Mouse (Mus musculus) c-Kit-positive CD71-negative TER-119-negative erythroid progenitor cells, embryonic 14.5 days (primary cell): ENCODE measurements around the gene Mgrn1.

Experiments
- DNase-seq: peaks from one replicate; pipeline ENCODE4 v3.0.0-alpha.2; 2013; ENCODE audit warnings: low read depth

Gene Mgrn1

DNA sequence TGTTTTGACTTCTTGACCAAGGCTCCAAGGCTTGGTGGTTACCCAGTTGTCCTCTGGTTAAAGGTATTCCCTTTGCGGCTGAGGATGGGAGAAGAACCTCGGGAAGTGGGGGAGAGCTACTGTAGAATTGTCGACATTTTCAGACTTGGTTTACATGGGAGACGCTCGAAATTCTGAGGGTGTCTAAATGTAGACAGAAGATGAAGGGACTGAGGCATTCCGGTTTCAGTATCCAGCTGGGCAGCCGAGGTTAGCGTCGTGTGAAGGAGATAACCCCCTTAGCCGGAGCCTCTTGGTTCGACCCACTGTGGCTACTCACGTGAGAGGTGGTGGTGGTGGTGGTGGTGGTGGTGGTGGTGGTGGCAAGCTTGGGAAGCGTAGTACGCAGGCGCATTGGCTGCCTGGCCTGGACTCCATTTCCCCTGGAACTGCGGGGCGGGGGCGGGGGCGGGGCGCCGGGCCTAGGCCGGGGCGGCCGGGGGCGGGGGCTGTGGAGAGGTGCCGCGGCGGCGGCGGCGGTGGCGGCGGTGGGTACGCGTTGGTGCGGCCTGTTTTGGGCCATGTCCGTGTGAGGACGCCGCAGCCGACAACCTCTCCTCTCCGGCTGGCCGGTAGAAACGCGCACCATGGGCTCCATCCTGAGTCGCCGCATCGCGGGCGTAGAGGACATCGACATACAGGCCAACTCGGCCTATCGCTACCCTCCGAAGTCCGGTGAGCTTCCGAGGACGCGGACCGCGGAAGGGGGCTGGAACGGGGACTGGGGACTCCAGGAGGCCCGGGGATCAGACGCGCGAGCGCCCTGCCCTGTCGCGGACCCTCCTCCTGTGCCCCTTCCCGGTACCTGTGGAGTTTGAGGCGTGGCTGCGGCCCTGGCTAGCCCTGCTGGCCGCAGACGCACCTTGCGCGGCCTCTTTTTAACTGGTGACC, at the start of gene Mgrn1:
Mgrn1 (plus strand) TSS at position 490 of the 930 bp plus-strand sequence.
- DNase-seq = peak; percentile 77

DNA sequence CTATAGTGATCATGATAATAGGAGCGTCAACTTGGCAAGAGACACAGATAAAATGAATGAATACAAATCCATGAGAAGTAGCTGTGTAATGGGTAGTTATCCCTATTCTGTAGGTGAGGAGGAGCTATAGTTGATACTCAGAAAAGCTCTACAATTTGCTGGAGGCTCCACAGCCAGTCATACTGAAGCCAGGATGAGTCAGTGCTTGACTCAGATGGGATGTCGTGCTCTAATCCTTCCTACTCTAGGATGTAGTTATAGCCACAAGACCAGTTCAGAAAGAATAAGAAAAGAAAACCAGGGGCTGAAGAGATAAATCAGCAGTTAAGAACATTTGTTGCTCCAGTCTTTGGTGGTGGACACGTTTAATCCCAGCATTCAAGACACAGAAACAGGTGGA, 48.4 kb upstream of the Mgrn1 start:
- no peak for DNase-seq

DNA sequence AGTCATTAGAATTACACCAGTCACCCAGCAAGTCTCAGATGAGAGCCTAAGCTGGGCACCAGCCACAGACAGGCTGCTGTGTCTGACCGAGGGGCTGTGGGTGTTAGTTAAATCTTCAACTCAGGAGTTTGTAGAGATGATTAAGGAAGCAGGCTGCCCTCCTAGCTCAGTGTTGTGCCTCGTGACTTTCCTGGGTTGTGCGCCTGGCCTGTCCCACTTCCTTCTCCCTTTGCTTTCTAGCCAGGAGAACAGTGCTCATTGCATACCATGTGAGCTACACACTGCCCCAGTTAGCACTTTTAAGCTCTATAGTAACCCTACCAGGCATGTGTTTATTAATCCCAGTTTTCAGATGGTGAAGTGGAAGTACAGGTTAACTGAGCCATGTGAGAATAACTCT, 46.5 kb upstream of the Mgrn1 start:
- no peak for DNase-seq

DNA sequence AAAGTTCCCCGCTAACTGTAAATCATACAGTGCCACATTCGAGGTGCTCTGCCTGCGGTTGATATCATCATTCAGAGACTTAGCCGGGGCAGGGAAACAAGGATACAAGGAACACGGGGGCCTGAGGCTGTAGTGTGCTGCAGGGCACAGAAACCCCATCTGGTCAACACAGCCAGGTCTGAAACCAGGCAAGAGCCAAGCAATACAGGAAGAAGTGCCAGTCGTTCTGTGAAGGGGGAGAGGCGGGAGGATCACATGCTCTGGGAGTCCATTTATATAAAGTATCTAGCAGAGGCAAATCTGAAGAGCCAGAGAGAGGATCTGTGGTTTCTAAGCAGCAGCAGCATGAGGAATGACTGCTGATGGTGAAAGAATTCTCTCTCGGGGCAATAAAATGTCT, 45.8 kb upstream of the Mgrn1 start:
- DNase-seq = no peak

DNA sequence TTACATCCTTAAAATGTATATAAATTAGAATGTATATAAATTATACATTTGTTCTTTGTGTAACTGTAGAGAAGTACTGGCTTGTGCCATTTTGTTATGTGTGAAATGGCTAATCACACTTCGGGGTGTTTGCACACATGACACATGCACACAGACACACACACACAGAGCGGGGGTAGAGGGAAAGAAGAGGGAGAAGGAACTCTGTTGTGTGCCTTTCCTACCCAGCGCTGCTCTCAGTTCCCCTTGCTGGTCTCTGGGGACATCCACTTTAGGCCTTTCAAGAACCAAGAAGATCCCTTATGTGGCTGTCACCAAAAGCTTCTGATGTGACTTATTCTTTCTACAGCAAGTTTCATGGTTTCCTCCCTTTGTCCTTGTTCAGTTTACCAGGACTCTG, 39.0 kb upstream of the Mgrn1 start:
- peak; percentile 14 for DNase-seq

DNA sequence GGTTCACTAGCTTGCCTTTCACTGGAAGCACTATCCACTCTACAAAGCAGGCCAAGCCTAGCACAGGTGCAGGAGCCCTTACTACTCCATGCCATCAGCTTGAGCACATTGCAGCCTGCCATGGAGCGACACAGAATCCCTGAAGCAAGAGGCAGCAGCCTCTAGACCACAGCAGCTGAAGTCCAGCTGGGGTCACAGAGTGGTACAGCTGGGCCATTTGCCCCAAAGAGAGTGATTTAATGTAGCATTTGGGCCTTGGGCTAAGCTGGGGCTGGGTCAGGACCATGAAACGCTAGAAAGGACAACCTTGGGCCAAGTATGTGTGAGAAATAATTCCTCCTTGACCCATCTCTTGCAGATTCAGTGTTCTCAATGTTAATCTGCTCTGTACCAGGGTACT, 38.0 kb upstream of the Mgrn1 start:
- DNase-seq = no peak

DNA sequence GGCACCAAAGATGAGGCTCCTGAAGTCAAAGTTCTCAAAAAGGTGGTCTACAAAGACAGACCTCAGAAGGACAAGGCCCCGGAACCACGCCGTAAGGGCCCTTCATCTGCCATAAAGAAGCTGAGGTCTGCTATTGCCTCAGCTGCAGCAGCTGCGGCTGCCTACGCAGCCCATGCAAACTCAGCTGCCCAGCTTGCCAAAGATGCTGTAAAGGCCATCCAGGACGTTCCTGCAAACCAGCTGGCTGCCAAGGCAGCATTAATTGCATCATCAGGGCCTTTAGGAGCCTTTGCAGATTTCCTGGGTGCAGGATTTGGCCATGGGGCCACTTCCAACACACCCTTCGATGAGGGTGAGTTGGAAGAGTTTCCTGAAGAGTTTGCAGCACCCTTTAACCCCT, 35.7 kb upstream of the Mgrn1 start:
- no peak for DNase-seq

DNA sequence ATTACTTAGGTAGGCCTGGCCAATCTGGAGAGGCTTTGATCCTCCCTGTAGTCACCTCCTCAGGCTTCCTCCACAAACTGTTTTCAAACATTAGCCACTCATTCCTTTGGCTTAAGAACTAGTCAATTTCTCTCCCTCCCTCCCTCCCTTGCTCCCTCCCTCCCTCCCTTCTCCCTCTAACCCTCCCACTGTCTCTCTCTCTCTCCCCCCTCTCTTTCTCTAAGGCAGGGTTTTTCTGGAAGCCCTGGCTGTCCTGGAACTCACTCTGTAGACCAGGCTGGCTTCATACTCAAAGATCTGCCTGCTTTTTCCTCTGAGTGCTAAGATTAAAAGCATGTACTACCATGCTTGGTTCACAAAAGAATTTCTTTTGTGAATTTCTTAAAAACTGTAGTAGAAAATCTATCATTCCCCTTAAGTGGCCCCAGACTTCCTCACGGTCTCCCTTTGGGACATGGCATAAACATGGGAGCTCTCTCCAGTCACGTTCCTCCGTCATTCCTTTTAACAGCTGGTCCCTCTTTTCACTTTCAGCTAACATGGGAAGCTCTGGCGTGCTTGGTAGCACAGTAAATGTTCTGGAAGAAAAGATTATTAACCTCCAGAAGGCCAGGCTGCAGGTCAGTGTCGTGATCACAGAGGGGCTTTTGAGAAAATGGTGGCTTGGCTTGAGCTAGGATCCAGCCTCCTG, 35.0 kb upstream of the Mgrn1 start:
- DNase-seq = no peak

DNA sequence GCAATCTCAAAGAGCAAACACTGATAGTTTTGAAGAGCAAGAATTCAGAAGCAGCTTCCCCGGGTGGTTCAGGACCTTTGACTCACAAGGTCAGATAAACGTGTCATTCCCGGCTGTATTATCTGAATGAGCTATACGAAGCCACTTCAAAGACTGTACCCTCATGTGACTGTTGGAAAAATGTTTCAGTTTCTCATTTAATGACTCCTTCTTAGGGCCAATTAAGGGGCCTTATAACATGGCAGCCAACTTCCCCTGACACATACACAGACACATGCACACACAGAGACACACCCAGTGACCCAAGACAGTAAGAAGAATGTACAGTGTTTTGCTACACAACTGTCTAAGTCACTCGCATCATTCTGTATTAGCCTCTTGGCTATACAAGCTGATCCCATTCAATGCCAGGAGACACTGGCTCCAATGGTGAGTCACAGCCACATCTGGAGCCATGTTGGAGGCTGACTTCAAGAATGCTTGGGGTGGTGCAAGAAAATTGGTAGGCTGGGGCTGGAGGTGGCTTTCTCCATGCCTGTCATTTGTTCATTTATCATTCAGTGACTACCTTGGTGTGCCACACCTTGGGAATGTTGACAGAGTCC, 30.9 kb upstream of the Mgrn1 start:
- no peak for DNase-seq

DNA sequence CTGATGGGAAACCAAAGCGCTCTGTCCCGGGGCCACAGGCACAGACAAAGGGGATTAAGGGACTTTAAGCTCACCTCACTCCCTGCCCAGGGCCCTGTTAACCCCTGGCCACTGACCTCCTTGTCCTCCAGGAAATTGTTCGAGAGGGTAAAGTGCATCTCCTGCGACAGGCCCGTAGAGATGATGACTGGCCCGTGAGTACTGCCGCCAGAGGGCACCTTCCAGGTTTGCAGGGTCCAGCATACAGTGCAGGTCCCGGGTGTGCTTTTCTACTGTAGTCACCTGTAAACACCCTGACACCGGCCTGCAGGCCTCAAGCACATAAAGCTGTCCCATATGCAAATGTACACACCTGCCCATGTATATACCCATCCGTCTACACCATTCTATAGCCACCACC, 24.7 kb upstream of the Mgrn1 start:
- DNase-seq = no peak

DNA sequence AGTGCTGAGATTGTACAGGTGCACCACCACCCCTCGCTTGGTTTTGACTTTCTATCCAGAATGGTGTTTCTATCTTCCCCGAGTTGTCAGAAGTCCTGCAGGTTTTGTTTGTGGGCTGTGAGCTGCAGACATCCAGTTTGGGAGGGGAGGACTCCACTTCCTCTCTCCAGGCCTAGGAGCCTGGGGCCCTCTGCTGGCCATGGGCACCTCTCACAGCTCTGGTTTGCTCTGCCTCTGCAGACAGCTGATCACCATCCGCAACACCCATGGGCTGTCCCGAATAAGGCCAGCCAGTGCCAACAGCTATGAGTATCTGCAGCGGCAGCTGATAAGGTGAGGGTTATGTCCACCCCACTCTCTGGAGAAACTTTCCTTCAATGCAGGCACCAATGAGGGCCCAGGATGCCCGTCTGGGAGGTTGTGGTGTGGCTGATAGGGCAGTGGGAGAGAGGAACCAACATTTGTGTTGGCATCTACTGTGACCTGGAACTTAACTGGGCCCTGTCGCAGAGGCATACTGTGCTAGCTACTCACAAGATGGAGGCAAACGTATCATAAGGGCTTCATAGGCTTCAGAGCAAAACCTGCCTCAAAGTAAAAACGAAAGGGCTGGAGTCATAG, 23.1 kb upstream of the Mgrn1 start:
- no peak for DNase-seq

DNA sequence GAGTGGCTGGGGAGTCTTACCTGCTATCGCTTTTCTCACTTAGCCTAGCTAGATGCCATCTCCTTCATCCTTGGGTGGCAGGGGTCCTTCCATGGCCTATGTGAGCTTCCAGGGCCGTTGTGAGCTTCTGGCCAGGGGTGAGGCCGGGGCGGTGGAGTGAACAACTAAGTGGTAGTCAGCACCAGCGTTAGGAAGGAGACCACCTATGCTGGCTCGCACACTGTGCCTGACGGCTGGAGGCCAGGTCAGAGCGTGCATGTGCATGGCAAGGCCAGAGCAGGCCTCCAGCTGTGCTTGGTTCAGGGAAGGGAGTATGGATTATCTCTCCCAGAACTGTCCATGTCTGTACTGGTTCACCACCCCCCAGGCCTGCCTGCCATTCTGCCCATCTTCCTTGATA, 22.3 kb upstream of the Mgrn1 start:
- no peak for DNase-seq

DNA sequence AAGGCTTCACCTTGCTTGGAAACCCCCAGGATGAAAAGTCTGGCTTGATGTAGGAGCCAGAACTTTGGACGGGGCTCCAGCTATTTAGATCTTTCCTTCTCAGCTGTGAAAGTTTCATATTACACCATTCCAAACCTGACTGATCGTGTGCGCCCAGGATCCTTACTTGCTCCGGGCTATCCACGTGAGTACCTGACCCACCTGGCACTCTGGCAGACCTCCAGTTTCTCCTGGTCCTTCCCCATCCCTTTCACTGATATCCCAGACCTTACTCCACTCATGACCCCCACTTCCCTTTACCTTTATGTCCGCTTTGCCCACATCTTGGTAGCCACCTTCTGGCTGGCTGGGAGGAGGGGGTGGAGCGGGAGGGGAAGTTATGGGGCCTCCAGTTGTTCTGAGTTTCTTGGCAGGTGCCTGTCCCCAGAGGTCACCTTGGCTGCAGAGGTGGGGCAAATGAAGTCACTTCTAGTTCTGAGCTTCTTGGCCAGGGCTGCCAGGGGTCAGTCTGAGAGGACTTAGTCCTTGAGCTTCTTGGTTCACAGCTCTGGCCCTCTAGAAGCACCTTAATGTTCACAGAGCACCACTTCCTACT, 19.9 kb upstream of the Mgrn1 start:
- DNase-seq = no peak

DNA sequence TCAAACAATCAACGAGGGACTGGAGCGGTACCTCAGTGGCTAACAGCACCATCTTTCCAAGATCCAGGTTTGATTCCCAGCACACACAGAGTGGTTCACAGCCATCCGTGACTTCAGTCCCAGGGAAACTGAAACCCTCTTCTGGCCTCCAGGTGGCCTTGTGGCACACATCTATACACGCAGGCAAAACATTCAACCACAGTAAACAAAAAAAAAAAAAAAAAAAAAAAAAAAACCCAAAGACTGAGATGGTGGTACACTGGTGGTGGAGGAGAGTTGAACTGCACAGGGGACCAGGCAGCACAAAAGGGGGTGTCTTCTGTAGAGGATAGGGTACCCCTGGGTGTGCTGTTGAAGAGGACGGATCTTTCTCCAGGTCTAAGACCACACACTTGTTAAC, 15.6 kb upstream of the Mgrn1 start:
- no peak for DNase-seq

DNA sequence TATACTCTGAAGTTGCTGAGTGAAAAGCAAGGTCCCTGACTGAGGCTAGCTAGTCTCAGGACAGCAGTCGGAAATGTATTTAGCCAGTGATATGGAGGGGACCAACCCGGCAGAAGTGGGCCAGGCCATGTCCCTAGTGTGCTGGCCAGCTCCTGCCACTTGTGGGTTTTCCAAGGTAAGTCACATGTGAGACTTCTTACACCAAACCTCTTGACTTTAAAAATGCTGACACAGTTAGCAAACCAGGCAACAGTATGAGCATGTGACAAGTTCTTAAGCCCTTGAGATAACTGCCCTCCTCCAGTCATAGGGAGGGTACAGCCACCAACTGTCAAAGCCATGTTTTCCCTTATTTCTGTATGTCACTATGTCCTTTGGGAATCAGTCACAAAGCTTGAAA, 14.1 kb upstream of the Mgrn1 start:
- no peak for DNase-seq

DNA sequence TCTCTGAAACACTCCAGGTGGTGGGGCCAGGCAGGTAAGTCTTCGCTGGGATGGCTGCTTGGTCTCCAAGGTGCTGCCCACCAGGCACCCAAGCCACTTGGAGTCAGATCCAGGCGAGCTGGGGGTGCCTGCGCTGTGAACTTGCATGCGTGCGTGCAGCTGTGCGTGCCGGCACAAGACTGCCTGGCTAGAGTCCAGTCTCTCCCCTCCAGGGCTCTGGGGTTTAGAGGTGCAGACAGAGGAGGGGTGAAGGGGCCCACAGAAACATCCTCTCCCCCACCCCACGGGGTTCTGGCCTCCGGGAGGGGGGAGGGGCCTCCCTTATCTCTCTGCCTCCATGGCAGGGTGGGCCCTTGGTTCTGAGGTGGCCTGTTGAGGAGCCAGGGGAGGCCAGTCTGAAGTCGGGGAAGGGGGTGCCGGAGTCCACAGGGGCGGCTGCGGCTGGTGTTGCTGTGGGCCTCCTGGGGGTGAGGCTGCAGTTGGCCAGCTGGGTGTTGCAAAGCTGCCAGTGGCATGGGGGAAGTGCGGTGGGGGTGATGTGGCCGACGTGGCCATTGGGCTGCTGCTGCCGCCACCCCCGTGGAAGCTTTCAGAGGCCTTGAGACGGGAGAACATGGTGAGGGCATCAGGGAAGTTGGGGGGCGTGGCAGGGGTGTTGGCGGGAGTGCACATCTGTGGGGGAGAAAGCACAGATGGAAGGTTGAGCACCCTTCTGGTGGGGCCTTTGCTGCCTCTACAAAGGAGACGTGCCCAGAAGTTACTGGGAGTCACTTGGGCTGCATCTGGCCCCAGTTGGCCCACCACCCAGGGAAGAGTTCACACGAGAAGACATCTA, 10.6 kb upstream of the Mgrn1 start:
- DNase-seq = no peak

DNA sequence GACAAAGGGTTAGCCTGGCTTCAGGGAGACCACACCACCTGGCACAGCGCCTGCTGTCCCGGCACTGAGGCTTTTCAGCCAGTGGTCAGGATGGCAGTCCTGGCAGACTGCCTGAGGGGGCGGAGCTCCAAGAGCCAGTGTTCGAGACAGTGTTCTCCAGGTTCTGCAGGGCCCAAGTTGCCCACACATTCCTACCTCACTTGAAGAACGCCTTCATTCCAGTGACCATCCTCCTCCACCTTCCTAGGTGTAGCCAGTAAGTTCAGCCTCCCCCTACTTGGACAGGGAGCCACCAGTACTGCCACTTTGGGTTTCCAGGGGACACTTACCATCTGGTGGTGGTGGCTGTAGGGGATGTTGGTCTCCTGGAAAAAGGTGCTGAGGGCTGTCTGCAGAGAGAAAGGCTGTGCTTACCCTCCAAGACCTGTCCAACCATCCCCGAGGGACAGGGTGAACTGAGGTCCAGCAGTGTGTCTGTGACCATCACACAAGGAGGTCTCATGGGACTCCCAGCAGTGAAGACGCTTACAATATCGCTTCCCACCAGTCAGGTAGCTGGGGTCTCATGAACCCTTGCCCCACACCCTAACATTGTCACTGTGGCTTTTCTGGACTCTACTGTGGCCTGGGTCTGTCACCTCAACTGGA, 9.9 kb upstream of the Mgrn1 start:
- no peak for DNase-seq

DNA sequence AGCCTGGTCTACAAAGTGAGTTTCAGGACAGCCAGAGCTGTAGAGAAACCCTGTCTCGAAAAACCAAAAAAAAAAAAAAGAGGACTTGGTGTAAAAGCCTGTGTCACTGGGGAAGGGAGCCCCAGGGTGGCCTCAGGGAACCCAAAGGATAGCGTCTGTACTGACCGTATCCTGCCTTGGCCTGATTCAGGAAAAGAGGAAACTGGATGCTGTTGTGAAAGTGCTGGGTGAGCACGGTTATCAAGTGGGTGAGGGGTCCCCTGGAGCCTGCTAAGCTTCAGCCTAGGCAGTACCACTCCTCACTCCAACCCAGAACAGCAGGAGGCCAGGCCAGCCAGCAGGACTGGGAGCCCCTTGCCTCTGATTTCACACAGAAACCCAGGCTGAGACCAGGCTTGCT, 8.9 kb upstream of the Mgrn1 start:
- no peak for DNase-seq

DNA sequence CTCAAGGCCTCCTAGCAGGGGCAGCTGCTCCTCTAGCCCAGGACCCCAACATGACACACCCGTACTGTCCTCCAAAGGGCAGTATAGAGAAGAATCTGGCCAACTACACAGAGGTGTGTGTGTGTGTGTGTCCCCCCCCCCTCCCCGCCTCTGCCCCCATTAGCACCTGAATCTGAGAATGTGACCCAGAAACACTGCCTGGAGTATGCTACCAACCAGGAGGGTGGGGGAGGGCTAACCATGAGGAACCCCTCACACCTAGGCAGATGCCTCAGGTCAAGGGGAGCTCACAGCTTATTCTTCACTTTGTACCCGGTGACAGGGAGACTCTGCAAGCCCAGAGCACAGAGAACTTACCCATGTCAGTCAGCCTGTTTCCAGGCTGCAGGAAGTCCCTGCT, 8.3 kb upstream of the Mgrn1 start:
- no peak for DNase-seq

DNA sequence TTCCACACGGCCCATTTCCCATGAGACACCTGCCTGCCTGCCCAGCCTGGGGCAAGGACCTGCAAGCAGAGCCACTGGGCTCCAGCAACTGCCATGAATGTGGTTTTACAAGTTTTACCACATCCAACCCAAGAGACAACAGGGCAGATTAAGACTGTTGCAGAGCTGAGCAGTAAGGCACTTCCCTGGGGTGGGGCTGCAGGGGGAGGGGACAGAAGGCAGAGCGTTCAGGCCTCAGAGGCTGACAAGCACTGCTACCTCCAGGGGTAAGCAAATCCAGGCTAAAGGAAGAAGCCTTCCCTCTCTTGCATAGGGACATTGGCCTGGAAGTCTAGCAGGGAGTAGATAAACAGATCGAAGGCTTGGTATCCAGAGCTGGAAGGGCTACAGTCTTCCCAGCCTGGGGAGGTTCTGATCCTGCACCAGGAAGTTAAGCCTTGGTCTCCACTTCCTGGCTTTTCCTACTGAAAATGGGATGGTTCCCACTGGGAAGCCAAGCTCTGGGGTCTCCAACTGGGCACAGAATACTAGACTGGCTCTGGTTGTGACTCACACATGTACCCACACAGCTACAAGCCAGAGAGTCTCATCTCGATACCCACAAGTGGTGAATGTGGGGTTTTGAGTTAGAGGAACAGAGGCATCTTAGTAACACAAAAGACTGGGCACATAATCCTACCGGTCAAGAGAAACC, 7.7 kb upstream of the Mgrn1 start:
- DNase-seq = no peak
